Mouse (Mus musculus) cerebellum, adult 11 months (tissue): Measurements from ENCODE around the gene Kalrn.
A peak's percentile ranks its signal among the peaks of the same experiment; 100 is the strongest.

Experiments used
- DNase-seq: peaks from one replicate; pipeline ENCODE4 v3.0.0; 2022

Kalrn gene

DNA sequence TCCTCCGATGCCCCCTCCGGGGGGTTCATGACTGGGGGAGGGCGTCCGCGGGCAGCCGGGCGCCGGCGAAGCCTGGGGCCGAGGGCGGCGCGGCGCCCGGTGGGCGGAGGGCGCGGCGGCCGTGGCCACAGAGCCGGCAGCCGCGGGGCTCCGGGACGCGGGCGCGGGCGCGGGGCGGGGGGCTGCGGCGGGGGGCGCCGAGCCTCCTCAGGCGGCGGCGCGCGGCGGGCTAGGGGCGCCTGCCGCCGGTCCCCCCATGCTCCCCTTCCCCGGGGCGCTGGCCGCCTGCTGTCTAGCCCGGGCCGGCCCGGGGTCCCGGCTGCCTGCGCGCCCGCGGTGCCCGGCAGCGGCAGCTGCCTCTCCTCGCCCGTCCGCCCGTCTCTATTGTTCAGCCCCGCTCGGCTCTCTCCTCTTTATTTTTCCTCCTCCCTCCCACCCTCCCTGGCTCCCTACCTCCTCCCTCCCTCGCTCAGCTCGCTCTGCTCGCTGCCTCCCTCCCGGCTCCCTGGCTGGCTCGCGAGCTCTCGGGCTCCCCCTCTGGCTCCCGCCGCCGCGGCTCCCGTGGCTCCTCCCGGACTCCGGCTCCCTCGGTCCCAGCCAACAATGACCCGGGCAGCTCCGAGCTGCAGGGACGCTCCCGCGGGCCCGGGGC lies at the start of gene Kalrn:
Kalrn (minus strand) TSS at position 382 of the 652 bp plus-strand sequence.
- peak; percentile 78 for DNase-seq

DNA sequence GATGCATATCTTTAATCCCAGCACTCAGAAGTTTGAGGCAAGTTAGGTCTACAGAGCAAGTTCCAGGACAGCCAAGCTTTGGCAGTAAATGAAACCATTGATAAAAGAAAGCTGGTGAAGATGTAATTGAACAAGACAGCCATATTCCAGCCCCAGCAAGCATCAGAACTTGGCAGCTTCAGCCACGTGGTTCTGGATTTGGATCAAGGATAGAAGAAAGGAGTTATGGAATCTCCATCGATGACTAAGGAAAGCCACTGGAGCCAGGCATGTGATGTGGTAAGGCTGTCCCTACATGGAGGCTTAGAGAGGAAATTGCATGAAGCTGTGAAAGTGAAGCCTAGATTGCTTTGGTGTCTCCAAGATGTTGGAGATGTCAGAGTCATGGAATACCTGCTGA lies 40.7 kb upstream of the Kalrn start:
- DNase-seq = no peak

DNA sequence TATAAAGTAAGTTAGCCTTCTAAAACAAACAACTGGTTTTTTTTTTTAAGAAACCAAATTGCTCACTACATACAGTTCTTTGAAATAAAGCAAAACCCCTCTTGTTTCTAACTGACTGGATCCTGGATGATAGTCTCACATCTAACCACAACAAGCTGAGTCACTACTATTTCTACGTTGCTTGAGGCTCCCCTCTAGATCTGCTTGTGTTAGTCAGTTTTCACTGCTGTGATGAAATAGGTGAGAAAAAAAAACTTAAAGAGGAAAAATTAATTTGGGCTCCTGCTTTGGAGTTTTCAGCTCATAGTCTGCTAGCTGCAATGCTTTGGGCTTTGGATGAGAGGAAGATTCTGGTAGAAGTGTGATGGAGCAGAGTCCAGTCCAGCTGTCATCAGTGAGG lies 36.8 kb upstream of the Kalrn start:
- DNase-seq = no peak

DNA sequence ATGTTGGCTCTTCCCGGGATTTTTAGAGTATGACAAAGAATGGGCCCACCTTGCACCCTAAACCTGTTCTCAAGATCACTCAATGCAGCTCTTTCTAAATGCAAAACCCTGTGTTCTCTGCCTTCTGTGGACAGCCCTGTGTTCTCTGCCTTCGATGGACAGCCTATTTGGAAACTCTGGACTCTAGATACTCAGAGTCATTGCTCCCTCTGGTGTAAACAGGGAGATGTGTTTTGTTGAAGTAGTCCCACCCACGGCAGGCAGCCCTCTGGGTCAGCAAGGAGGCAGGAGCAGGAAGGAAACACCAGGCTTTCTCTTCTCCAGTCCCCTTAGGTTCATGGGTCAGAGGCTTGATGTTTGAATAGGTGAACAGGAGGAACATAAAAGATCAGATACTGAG lies 32.3 kb upstream of the Kalrn start:
- DNase-seq = peak; percentile 4

DNA sequence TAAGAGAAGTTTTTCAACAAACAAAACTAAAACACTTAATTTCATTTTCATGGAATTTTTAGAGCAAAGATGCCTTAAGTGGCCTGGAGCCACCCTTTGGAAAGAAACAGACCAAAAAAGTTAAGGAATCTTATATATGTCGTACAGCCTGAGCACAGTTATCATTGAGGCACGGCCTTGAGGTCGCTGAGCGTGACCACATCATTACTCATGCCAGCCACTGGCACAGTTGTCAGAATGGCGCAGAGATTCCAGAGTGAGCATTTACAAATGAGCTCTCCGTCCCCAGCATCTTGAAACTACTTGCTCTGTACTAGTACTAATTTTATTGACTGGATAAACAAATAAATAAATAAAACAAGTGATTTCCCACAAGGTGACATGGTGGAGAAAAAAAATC lies 30.5 kb upstream of the Kalrn start:
- no peak for DNase-seq

DNA sequence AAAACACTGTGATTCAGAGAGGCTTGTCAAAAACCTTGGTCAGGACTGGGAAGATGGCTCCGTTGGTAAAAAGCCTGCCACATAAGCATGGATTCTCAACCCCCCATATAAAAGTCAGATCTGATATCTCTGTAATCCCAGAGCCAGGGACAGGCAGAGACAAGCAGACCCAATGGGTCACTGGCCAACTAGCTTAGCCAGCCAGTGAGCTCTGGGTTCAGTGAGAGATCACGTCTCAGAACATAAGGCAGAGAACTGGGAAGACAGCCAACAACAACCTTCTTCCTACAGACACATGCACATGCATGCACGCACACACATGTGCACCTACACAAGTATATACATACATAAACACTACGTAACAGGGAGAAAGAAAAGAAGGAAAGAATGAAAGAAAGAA lies 29.7 kb upstream of the Kalrn start:
- no peak for DNase-seq

DNA sequence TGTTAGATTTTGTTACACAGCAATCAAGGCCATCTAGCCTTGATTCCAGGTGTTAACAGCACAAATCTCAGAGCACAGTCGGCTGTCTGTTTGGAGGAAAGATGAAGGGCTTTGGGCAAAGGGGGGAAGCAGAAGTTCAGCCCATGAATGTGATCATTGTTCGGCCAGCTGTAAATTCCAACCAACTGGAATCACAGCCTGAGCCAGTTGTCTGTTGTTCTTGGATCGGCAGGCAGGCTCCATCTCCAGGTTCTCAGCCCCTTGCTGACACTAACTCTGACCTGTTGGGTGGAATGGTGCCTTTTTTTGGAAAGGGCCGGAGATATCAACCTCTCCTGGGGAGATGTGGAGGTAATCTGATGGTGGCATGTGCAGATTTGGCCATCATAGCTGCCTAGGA lies 28.6 kb upstream of the Kalrn start:
- no peak for DNase-seq

DNA sequence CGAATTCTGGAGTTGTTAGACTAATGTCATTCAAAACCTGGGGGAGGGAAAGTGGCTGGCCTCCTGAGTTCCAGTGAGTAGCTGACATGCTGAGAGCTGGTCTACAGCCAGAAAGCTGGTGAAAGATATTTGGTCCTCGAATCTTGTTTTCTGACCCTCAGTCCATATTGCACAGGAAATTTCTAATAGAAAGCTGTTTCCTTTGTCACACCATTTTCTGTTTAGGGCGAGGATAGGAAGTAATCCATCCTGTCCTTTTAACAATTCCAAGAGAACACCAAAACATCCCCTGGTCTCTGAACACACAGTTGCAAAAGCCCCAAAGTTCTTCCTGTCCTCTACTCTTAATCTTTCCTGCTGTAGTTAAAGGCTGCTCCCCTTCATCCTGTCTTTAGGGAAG lies 22.0 kb upstream of the Kalrn start:
- no peak for DNase-seq

DNA sequence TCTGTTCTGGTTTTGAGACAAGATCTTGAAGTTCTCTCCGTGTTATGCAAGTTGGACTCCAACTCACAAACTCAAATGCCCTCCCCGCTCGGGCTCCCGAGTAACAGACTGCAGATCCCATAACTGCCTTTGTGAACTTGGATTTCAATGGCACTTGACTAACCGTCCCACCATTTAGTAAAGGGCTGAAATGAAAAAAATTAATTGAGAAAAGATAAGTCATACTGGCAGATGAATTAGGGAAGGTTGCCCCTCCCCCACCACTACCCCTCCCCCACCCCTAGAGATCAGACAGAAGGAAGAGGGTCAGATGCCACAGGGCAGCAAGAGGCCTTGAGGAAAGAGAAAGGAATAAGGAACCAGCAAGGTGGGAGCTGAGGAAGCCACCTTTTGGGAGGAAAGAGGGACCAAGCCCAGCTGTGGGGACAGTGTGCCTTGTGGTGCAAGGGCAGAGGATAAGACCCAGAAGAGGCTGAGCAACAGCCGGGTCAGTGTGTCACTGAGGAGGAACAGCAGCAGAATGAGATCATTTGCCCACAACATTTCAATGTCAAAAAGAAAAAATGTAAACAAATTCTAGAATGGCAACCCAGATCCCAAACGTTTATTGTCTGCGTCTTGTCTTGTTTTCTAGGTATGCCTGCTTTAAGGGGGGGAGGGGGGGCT lies 21.4 kb upstream of the Kalrn start:
- DNase-seq = no peak

DNA sequence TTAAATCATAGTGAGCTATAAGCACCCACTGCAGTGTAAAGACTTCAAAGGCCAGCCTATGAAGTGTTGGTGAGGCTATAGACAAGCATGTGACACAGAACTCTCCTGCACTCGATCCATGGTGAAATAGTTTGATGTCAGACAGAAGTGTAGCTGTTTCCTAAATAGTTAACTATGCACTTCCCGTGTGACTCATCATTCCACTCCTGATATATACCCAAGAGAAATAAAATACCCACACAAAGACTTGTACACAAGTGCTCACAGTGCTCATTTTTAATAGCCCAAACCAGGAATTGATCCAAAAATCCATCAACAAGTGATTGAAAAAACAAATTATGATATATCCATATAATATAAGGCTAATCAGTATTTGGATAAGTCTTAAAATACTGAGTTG lies 19.4 kb upstream of the Kalrn start:
- no peak for DNase-seq

DNA sequence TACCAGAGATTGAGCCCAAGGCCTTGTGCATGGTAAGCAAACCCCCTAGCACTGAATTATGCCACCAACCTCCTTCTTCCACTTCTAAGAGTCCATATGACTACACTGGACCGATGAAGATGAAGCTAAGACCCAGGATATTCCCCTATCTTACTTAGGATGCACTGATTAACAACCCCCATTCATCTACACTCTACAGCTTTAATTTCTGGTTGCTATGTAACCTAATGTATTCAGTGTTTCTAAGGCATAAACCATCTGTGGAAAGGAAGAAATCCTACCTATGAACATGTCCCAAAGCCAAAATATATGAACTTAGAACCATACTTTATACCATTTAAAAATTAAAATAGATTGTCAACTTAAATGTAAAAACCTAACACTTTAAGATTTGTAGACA lies 18.6 kb upstream of the Kalrn start:
- DNase-seq = no peak

DNA sequence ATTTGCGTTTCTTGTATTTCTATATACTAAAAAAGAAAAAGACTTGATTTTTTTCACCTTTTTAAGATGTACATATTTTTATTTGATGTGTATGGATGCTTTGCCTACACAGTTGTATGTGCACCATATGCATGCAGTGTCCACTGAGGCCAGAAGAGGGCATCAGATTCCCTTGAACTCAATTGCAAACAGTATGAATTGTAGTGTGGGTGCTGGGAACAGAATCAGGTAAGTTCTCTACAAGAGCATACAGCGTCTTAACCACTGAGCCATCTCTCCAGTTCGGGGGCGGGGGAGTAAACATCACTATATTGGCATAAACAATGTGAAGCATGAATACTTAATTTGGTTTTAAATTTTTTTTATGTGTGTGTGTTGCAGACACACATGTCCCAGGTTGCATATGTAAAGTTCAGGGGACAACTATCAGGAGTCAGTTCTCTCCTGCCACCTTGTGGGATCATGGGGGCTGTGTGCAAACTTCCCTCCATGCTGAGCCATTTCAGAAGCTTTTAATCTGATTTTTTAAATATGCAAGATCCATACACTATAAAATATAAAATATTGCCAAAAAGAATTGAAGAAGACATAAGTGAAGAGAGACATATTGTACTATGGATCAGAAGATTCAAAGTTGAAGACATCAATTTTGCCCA lies 6.5 kb upstream of the Kalrn start:
- no peak for DNase-seq

DNA sequence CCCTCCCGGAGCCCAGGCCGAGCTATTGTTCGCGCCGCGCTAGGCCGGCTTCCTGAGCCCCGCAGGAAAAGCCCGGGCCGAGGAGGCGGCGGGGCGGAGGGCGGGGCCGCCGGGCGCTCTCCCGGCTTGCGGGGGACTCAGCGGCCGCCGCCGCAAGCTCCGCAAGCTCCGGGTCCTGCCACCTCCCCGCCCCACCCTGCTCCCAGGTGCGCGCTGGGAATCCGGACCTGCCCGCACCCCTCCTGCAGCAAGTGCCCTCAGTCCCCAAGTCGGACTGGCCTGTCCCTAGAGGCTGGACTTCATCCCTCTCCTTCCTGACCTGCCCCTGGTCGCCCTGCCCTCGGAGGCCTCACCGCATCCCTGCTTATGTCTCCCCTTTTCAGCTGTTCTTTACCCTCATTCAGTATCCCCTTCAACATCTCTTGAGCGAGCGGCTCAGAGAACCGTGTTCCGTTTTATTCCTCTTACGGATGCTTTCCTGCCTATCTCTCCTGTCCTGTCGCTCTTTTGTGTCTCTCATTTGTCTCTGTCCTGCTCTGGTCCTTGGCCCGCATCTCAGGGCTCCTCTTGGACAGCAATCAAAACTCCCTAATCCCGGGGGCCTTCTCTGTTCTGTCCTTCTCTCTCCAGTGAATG lies 642 bp upstream of the Kalrn start:
- peak; percentile 25 for DNase-seq

DNA sequence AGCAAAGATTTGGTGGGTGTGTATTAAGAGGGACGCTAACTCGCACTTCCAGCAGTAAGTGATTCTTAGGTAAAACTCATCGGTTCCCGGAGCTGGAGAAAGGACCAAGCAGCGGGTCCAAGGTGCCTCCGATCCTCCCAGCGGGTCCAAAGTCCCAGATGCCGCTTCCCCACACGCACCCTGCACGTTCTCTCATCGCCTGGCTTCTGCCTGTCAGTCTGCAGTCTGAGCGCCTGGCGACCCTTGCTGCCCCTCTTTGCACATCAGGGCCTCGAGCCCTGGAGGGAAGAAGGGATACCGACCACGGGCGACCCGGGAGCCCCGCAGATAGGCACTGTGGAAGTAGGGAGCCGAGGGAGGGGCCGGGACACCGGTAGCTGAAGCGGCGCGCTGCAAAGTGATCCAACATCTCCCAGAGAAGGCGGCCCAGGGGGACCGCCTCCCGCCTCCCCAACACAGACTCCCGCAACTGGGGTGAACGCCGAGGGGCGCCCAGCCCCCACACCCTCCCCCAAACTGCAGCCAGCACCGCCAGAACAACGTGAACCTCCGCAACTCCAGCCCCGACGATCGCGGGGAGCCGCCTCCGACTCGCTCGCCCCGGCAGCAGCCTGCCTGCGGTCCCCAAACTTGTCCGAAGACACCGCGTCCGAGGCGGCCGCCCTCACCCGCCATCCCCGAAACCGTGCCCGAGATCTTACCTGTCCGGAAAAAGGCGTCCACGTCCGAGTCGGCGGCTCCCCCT lies 754 bp downstream of the Kalrn start:
- DNase-seq = no peak

DNA sequence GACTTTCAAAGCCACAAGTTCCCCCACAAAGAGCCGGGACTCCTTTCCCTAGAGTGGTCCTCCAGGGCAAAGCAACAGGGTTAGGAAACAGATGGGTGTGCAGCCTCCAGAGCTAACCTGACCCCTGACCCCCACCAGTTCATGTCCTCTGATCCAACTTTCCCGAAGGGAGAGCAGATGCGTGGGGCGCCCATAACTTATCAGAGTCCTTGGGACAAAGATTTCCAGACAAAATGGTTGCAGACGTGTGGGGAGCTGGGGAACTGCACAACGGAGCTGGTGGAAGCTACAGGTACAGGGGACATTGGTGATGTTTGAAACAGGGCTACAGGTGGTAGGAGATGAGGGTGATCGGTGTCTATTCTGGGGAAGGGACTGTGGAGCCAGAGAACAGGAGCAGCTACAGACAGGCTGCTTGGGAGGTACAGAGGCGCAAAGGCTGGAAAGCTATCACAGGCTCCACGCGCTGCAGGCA lies 1.4 kb downstream of the Kalrn start:
- DNase-seq = no peak

DNA sequence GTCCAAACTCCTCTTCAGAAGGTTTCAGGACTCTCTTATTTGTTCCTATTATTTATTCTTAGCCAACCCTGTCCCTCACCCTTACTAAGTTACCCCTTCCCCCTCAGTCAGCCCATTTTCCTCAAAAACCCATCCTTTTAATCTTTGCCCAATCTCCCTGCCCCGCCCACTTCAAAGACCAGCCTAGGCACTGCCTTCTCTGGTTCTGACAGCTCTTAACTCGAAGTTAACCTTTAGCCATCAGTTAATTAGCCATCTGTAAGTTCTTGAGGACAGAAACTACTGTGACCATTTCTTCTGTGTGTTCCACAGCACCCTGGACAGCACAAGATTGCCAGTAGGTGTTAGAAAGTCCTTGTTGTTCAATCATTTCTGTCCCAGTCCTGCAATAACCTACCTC lies 3.4 kb downstream of the Kalrn start:
- no peak for DNase-seq

DNA sequence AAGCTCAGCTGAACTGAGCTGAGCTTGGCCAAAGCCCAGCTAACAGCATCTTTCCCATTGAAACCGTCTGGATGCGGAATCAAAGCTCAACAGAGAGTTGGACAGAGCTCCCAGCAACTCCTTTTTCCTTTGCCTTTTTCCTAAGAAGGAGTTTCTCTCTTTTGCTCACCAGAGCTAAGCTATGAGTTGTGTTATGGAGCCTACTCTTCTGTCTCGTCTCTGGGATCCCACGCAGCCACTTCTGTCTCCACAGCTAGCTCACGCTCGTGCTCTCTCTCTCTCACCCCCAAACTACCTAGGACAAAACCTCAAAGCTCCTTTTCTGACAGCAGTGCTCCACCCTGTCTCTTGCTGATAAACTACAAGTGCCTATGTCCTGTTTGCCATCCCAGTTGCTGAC lies 4.5 kb downstream of the Kalrn start:
- no peak for DNase-seq

DNA sequence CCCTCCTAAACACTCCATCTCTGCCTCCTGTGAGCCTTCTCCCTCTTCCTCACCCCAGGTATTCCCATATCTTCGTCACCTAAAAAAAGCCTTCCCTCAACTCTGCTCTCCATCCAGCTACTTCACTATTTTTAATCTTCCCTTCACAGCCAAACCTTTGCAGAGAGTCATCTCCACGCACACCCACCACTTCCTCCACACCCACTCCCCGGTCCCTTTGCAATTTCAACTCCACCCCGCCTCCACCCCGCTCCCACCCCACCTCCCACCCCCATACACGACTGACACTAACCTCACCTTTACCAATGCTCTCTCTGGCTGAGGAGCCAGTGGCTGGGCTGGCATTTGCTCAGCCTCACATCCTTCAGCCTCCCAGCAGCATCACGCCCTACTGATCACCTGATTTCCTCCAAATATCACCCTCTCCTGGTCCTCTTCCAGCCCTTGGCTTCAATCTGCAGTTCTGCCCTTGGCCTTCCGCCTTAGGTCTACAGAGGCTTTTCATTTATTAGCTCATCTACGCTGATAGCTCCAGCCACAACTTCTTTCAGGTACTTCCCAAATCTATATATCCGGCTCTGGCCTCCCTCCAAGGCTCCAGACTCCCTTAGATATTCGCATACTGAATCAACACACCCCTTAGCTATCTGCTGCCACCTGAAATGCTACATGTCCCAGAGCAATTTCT lies 9.6 kb downstream of the Kalrn start:
- DNase-seq = no peak

DNA sequence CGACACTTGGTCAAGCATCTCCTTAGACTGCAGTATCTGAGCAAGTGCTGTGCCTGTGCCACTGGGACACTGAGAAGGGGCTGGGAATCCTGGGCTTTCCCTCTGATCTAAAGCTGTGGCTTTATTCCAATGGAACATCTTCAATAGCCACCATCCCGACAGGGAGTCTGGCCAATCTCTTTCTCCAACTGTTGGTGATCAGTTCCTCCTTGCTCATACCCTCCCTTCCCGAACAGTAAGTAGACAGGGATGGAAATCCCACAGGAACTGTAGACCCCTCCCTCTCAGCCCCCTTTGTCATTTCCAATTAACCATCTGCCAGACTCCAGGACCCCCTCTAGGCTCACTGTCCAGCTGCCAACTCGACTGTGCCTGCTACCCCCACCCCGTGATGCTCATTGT lies 11.6 kb downstream of the Kalrn start:
- DNase-seq = no peak

DNA sequence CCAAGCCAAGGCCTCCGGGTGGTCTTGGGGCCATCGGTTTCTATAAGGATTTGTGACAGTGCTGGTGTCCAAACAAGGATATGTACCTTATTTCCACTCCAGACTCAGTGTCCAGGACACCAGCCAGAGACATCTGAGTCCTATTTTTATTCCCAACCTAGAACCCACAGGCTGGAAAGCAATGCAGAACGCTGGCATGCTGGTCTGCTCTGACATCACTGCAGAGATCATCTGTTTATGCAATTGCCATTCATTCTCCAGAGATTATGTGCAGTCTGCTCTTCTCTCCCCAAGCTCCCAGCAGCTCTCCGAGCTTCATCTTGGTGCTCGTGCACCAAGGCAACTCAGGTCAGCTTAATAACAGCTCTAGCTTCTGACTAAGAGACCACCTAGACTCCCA lies 12.5 kb downstream of the Kalrn start:
- no peak for DNase-seq

DNA sequence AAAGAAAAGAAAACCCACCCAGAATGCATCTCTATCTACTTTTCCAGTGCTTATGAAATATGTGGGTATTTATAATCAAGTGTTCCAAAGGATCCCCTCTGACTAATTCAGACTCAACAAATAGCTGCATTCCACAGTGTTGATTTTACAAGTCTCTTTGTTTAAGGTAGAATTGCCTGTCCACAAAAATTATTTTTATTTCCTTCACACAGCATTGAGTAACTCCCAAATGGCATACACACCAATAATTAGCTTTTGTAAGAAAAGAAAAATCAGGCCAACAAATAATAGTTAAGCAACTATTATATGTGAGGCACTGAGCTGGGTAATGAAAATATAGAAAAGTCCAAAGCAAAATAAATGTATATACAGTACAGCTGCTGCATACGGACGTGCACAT lies 12.9 kb downstream of the Kalrn start:
- DNase-seq = no peak

DNA sequence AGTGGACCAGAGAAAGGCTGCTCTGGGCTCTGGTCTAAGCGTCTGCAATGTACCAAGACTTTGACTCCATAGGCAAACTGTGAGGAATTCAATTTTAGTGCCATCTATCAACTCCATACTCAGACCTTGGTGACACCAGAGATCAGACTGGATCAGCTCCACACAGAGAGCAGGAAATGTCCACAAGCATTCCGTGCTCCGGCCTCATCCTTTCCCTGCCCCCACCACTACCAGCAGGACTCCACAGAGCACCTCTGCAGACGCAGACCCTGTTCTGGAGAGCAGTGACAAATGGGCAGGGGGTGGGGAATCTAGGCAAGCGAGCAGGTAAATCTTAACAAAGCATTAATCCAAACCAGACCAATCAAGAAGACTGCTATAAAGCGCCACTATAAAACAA lies 15.4 kb downstream of the Kalrn start:
- DNase-seq = no peak

DNA sequence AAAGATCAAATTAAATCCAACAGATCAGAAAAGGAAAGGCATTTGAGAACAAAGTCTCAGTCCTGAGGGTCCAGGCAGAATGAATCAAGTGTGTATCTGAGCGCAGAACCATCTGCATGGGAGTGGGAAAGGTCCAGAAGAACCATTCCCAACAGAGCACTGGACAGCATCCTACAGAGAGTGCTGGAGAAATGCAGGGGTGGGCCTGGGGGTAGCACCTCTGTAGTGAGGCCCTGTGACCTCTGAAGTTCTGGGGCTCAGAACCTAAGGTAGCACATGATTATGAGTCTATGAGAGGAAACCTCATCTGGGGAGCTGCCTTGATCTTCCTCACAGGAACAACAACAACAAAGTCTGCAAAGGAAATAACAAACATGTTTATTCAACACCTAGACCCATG lies 20.6 kb downstream of the Kalrn start:
- DNase-seq = no peak
